Mouse (Mus musculus): ENCODE data around the gene Stx17. TPM values are rescaled to one million over a fixed set of nuclear protein-coding genes. Genes with fewer than 3 reads are reported as not detected.

The Stx17 gene
- 29.2 and 33.5 TPM in 2 replicates for polyA plus RNA-seq (2015; fragmentation: Nextera tagmentation; extraction: Ambion mirVana)

GRCm38 (mm10) chr4:48124773-48125469, at the start of gene Stx17:
TSS of gene Stx17 (plus strand) at chr4:48124915.
- H3K27ac ChIP-seq (ENCODE audit: low read length): peak within 1 kb of the TSS; percentile 66
- no peaks in the 10 kb centered on the region for H3K36me3 ChIP-seq (ENCODE audit: control insufficient read depth, insufficient read depth, low read length)
- no peaks in the 10 kb centered on the region for H3K9me3 ChIP-seq (ENCODE audit: control insufficient read depth, low read length)
- H3K27me3 ChIP-seq (ENCODE audit: control insufficient read depth, insufficient read depth, low read depth, low read length): no peaks in the 10 kb centered on the region; the same call in 1 of the 2 replicates
- peaks cover 4% of the 10 kb centered on the region; the same call in 1 of the 2 replicates for H3K4me1 ChIP-seq (replicated peaks; ENCODE audit: control insufficient read depth, insufficient read depth, low read length)
- peak within 1 kb of the TSS; percentile 97 for H3K9ac ChIP-seq (ENCODE audit: low read length)
- WGBS: 1% methylated on average over 57 of the region's 58 CpGs
- ATAC-seq (ENCODE audit: low read depth): peak; percentile 100
- peak within 1 kb of the TSS; percentile 71 for H3K4me2 ChIP-seq (ENCODE audit: low read depth, low read length)
- H3K4me3 ChIP-seq (ENCODE audit: low read length): peak within 1 kb of the TSS; percentile 89

DNA sequence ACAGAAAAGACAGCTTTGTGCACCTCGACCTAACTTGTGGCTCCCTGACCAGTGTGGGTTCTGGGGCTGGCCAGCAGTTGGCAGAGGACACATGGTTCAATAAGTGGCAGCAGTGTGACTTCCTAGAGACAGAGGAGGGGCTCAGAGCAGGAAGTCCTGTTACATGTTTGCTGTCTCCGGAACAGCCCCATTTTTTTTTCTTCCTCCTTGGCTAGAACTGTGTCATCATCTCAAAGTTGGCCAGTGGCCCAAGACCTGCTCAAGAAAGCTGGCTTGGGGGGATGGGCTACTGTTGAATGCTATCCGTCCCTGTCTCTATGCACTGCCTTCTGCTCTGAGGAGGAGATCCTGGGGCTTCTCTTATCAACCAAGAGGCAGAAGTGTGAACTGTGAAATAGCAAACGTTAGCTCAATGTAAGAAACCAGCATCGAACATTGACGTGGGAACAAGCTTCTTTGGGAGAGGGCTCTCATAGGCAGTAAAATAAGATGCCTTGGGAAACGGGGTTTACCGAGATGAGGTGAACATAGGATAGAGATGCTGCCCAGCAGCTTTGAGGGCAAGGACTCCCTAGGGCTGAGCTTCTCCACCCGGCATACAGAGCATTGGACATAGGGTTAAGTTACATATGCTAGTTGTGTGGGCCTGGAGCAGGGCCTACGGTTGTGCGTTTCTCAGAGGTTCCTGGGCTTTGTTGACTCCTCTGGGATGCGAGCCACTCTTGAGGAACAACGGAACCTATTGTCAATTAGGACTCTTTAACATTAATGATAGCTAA, 47.8 kb upstream of the Stx17 start:
- ATAC-seq (ENCODE audit: low read depth): peak; percentile 81
- H3K36me3 ChIP-seq (ENCODE audit: control insufficient read depth, insufficient read depth, low read length): no peaks in the 10 kb centered on the region
- H3K4me3 ChIP-seq (ENCODE audit: low read length): no peak overlapping the region
- no peak overlapping the region for H3K9ac ChIP-seq (ENCODE audit: low read length)
- no peaks in the 10 kb centered on the region for H3K27me3 ChIP-seq (ENCODE audit: control insufficient read depth, insufficient read depth, low read depth, low read length)
- no peaks in the 10 kb centered on the region for H3K9me3 ChIP-seq (ENCODE audit: control insufficient read depth, low read length)
- no peak overlapping the region for H3K4me2 ChIP-seq (ENCODE audit: low read depth, low read length)
- H3K27ac ChIP-seq (ENCODE audit: low read length): no peak overlapping the region
- 0 out of 2 replicates have a peak, but pooled peaks cover 2% of the 10 kb centered on the region for H3K4me1 ChIP-seq (replicated peaks; ENCODE audit: control insufficient read depth, insufficient read depth, low read length)
- WGBS: 43% methylated on average over 13 of the region's 13 CpGs

DNA sequence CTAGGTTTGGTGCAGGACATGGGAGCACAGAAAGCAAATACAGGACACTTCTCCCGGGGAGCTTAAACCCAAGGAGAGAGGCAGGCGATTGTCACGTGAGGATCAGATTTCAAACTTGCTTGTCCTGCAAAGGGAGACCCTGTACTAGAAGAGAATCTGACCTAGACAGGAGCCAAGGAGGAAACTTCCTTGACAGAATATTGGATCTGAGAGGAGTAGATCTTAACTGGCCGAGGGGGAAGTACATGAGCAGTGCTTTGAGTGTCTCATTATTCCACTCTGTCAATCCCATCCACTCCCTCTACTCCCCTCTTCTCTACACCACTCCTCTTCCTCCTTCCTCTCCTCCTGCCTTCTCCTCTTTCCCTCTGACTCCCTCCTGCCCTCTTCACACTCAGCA, 46.5 kb upstream of the Stx17 start:
- H3K4me3 ChIP-seq (ENCODE audit: low read length): no peak overlapping the region
- ATAC-seq (ENCODE audit: low read depth): no peak
- 8% methylated on average over 4 of the region's 4 CpGs for WGBS
- H3K9ac ChIP-seq (ENCODE audit: low read length): no peak overlapping the region
- H3K36me3 ChIP-seq (ENCODE audit: control insufficient read depth, insufficient read depth, low read length): no peaks in the 10 kb centered on the region
- no peaks in the 10 kb centered on the region for H3K9me3 ChIP-seq (ENCODE audit: control insufficient read depth, low read length)
- no peak overlapping the region for H3K27ac ChIP-seq (ENCODE audit: low read length)
- H3K27me3 ChIP-seq (ENCODE audit: control insufficient read depth, insufficient read depth, low read depth, low read length): no peaks in the 10 kb centered on the region
- no peak overlapping the region; the same call in 1 of the 2 replicates for H3K4me2 ChIP-seq (ENCODE audit: low read depth, low read length)
- 0 out of 2 replicates have a peak, but pooled peaks cover 2% of the 10 kb centered on the region for H3K4me1 ChIP-seq (replicated peaks; ENCODE audit: control insufficient read depth, insufficient read depth, low read length)

DNA sequence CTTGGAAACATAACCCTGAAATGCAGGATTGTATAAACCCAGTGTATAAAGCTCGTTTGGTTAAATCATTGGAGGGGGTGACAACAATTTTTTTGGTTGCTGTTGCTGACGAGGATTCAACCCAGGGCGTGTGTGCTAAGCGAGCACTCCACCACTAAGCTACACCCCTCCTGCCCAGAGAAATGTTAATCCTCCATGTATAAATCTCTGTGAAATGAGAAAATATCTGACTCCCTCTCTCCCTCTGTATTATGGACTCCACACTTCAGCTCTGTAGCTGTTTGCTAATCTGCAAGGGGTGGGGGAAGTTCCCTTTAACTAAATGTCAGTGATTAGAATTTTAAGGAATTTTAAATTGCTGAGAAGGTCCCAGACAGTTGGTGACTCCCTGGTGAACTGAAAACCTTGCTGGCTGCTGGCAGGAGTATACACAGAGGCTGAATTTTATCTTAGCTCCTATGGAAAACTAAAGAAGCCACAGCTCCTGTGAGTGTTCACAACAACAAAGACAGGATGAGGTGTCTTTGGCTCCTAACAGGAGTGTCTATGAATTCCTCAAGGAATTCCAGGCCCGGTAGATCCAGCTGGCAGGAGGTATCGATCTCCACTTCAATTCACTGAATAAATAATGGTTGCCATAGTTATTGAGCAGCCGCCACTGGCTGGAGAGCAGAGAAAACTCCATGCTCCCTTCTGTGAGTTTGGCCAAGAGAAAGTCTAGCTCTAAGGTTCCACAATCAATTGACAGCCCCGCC, 45.3 kb upstream of the Stx17 start:
- Histone ChIP-seq H3K9ac (ENCODE audit: low read length) (no peak overlapping the region), H3K4me2 (ENCODE audit: low read depth, low read length) (no peak overlapping the region), H3K9me3 (ENCODE audit: control insufficient read depth, low read length) (no peaks in the 10 kb centered on the region), H3K27ac (ENCODE audit: low read length) (no peak overlapping the region), H3K36me3 (ENCODE audit: control insufficient read depth, insufficient read depth, low read length) (no peaks in the 10 kb centered on the region), H3K4me1 (replicated peaks; ENCODE audit: control insufficient read depth, insufficient read depth, low read length) (0 out of 2 replicates have a peak, but pooled peaks cover 2% of the 10 kb centered on the region), H3K4me3 (ENCODE audit: low read length) (no peak overlapping the region), H3K27me3 (ENCODE audit: control insufficient read depth, insufficient read depth, low read depth, low read length) (no peaks in the 10 kb centered on the region)
- no peak for ATAC-seq (ENCODE audit: low read depth)
- 38% methylated on average over 8 of the region's 8 CpGs for WGBS

DNA sequence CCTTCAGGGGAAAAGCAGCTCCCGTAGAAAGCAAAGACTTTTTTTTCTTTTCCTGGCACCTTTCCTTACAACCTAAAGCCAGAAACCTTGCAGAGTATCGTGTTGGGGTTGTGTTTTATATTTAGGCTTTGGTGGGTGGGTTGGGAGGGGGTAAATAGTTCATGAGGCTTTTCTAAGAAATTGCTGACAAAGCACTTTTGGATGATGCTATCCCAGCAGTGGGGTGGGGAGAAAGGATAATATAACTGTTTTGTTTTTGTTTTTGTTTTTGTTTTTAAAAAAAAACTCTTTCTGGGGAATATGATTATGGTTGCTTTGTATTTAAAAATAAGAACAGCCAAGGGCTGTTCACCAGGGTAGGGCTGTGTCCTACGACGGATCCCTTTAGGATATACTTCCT, 41.3 kb upstream of the Stx17 start:
- H3K4me3 ChIP-seq (ENCODE audit: low read length): no peak overlapping the region
- H3K27me3 ChIP-seq (ENCODE audit: control insufficient read depth, insufficient read depth, low read depth, low read length): no peaks in the 10 kb centered on the region
- no peak overlapping the region for H3K4me2 ChIP-seq (ENCODE audit: low read depth, low read length)
- no peak overlapping the region for H3K9ac ChIP-seq (ENCODE audit: low read length)
- ATAC-seq (ENCODE audit: low read depth): no peak
- H3K4me1 ChIP-seq (replicated peaks; ENCODE audit: control insufficient read depth, insufficient read depth, low read length): no peaks in the 10 kb centered on the region
- 76% methylated on average over 4 of the region's 4 CpGs for WGBS
- no peaks in the 10 kb centered on the region for H3K9me3 ChIP-seq (ENCODE audit: control insufficient read depth, low read length)
- H3K36me3 ChIP-seq (ENCODE audit: control insufficient read depth, insufficient read depth, low read length): no peaks in the 10 kb centered on the region
- no peak overlapping the region for H3K27ac ChIP-seq (ENCODE audit: low read length)

DNA sequence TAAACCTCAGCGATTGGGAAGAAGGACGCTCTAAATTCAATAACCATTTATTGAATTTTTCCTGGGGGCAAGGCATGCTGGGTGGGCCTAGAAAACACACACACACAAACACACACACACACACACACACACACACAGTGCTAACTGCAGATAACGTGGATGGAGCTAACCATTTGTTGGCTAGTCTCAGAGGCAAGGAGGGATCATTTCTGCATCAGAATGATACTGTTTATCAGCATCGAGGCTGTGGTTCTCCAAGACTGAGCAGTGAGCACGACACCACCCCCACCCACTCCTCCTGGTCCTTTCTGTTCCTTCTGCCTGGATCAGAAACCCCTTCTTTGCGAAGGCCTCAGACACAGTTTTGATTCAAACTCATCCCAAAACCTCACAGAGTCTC, 38.1 kb upstream of the Stx17 start:
- no peaks in the 10 kb centered on the region for H3K36me3 ChIP-seq (ENCODE audit: control insufficient read depth, insufficient read depth, low read length)
- H3K27me3 ChIP-seq (ENCODE audit: control insufficient read depth, insufficient read depth, low read depth, low read length): no peaks in the 10 kb centered on the region
- 73% methylated on average over 6 of the region's 6 CpGs for whole genome bisulfite sequencing
- H3K4me2 ChIP-seq (ENCODE audit: low read depth, low read length): no peak overlapping the region
- H3K27ac ChIP-seq (ENCODE audit: low read length): no peak overlapping the region
- H3K4me1 ChIP-seq (replicated peaks; ENCODE audit: control insufficient read depth, insufficient read depth, low read length): no peaks in the 10 kb centered on the region
- no peaks in the 10 kb centered on the region for H3K9me3 ChIP-seq (ENCODE audit: control insufficient read depth, low read length)
- no peak for ATAC-seq (ENCODE audit: low read depth)
- no peak overlapping the region for H3K9ac ChIP-seq (ENCODE audit: low read length)
- no peak overlapping the region for H3K4me3 ChIP-seq (ENCODE audit: low read length)

DNA sequence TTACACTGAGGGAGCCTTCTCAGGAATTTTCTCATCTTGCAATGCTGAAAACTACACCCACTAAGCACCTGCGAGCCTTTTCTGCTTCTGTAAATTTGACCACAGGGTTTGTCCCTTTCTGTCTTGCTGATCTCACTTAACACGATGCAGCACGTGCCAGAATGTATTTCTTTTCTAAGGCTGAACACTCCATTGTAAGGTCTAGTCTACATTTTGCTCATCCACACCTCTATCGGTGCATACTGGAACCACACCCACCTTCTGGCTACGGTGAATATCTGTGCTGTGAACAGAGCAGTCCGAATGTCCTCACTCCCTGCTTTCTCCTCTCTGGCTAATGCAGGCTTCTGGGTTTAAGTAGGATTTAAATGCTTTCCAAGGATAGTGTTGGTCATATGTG, 37.2 kb upstream of the Stx17 start:
- no peak overlapping the region for H3K27ac ChIP-seq (ENCODE audit: low read length)
- H3K27me3 ChIP-seq (ENCODE audit: control insufficient read depth, insufficient read depth, low read depth, low read length): no peaks in the 10 kb centered on the region
- no peak overlapping the region for H3K9ac ChIP-seq (ENCODE audit: low read length)
- no peak overlapping the region for H3K4me3 ChIP-seq (ENCODE audit: low read length)
- ATAC-seq (ENCODE audit: low read depth): no peak
- H3K4me1 ChIP-seq (replicated peaks; ENCODE audit: control insufficient read depth, insufficient read depth, low read length): no peaks in the 10 kb centered on the region
- H3K4me2 ChIP-seq (ENCODE audit: low read depth, low read length): no peak overlapping the region
- H3K9me3 ChIP-seq (ENCODE audit: control insufficient read depth, low read length): no peaks in the 10 kb centered on the region
- H3K36me3 ChIP-seq (ENCODE audit: control insufficient read depth, insufficient read depth, low read length): no peaks in the 10 kb centered on the region
- WGBS: 80% methylated on average over 6 of the region's 6 CpGs

DNA sequence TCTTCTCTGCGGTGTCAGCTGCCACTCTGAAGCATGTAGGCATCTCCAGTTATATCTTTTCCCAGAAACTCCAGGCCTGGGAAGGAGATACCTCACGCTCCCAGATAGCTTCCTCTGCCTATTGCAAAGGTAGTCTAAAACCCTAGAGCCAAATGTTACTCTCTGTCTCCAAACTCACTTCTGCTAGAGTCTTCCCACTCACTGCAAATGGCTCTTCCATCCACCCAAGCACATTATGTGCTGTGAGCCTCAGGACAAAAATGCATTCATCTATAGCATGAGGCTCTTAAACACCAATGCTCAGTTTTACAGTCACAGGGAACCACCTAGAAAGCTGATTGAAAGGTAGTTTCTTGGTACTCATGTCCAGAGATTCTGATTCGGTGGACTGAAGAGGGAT, 31.5 kb upstream of the Stx17 start:
- no peak overlapping the region for H3K9ac ChIP-seq (ENCODE audit: low read length)
- H3K9me3 ChIP-seq (ENCODE audit: control insufficient read depth, low read length): no peaks in the 10 kb centered on the region
- H3K4me2 ChIP-seq (ENCODE audit: low read depth, low read length): no peak overlapping the region
- ATAC-seq (ENCODE audit: low read depth): no peak
- H3K27me3 ChIP-seq (ENCODE audit: control insufficient read depth, insufficient read depth, low read depth, low read length): no peaks in the 10 kb centered on the region
- WGBS: 75% methylated on average over 3 of the region's 3 CpGs
- no peaks in the 10 kb centered on the region for H3K36me3 ChIP-seq (ENCODE audit: control insufficient read depth, insufficient read depth, low read length)
- H3K4me3 ChIP-seq (ENCODE audit: low read length): no peak overlapping the region
- H3K27ac ChIP-seq (ENCODE audit: low read length): no peak overlapping the region
- no peaks in the 10 kb centered on the region for H3K4me1 ChIP-seq (replicated peaks; ENCODE audit: control insufficient read depth, insufficient read depth, low read length)

GRCm38 (mm10) chr4:48100217-48100616, 24.5 kb upstream of the Stx17 start:
- H3K27me3 ChIP-seq (ENCODE audit: control insufficient read depth, insufficient read depth, low read depth, low read length): no peaks in the 10 kb centered on the region
- WGBS: 74% methylated on average over 8 of the region's 8 CpGs
- ATAC-seq (ENCODE audit: low read depth): no peak

More at GRCm38 (mm10) chr4:48100217-48100616, 24.5 kb upstream of the Stx17 start:
- H3K27ac ChIP-seq (ENCODE audit: low read length): no peak overlapping the region
- H3K9ac ChIP-seq (ENCODE audit: low read length): no peak overlapping the region
- no peaks in the 10 kb centered on the region for H3K36me3 ChIP-seq (ENCODE audit: control insufficient read depth, insufficient read depth, low read length)
- H3K4me2 ChIP-seq (ENCODE audit: low read depth, low read length): no peak overlapping the region
- no peaks in the 10 kb centered on the region for H3K9me3 ChIP-seq (ENCODE audit: control insufficient read depth, low read length)
- H3K4me1 ChIP-seq (replicated peaks; ENCODE audit: control insufficient read depth, insufficient read depth, low read length): no peaks in the 10 kb centered on the region
- H3K4me3 ChIP-seq (ENCODE audit: low read length): no peak overlapping the region
